Mouse (Mus musculus) A20 (cell line): ENCODE measurements around the gene Large1.
"Not testable (repeated sequence)": the region's sequence is repeated elsewhere in the genome, so short reads cannot be mapped to it uniquely, and the experiment has no call there.

Experiments used
- DNase-seq: peaks from one replicate; pipeline ENCODE4 v3.0.0-alpha.2; 2011; ENCODE audit warnings: low read depth, low spot score

The Large1 gene

DNA sequence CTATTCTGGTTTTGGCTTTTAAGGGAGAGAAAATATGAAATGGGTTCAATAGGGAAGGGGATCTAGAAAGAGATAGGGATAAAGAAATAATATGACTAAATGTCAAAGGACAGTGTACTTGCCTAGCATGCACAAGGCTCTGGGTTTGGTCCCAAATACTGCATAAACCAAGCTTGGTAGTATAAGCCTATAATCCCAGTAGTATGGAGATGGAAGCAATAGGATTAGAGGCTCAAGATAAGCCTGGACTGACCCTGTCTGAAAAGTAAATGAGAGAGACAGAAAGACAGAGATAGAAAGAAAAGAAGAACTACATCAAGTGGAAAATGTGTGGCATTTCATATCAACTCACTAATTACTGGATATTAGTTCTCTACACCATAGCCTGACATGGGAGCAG is 180.7 kb downstream of the Large1 start:
- DNase-seq, result no peak

DNA sequence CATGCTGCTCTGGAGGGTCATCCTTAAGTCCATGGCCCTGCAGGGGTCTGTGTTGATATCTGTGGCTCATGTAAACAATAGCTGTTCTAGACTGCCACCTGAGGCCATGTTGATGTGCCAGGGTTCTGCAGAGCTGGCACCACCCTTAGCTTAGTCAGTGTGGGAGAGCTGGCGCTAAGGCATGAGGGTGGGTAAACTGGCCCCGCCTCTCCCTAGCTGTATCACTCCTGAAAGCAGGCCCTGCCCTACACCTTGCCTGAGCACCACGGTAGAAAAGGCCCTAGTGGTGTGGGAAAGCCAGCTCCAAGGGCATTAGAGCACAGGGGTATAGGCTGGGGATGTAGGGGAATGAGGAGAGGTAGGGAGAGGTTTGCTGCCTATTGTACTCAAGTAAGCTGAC is 191.3 kb downstream of the Large1 start:
- no peak for DNase-seq

DNA sequence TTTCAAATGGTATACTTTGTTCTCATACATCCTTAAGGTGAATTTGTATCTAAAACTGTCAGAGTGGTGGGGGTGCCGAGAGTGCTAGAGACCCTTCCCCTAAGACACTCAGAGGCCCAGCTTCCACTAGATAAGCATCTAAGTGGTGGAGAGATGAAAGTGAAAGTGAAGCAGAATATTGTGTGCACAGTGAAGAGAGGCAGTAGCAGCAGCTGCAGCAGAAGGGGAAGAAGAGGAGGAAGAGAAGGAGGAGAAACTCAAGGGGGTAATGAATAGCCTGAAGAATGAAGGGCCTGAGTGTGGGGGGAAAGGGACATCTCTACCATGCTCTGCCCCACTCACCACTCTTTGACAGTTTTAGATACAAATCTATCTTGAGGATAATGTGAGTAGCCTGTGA is 191.8 kb downstream of the Large1 start:
- no peak for DNase-seq

DNA sequence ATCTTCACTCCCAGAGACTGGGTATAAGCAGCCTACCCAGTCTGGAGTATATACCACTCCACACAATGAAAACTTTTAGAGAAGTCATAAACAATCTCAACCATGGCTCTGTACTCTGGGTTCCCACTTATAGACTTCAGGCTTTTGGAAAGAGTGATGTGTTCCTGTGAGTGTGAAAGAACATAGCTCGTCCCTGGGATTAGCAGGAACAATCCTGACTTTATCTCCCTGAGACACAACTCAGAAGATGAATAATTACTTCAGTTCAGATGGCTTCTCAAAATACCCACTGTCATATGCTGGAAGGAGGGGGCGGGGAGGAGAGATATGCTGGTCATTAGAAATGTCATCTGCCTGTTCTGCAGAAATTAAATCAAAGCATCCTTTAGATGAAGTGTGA is 192.4 kb downstream of the Large1 start:
- no peak for DNase-seq

DNA sequence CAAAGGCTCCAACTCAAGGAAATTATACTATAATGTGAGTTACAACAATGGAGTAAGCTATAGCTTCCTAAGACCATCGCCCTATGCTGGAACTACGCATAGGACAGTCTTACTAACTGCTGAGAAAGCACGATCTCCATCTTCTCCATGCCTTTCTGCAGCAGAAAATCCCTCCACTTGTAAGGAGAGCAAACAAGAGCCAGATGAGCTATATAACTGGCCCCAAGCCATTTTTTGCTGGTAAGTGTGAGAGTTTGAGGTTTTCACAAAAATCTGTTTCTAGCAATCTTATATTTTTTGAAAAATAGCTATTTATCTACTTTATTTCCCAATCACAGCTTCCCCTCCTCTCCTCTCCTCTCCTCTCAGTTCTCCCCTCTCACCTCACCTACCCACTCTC is 206.1 kb downstream of the Large1 start:
- no peak for DNase-seq

DNA sequence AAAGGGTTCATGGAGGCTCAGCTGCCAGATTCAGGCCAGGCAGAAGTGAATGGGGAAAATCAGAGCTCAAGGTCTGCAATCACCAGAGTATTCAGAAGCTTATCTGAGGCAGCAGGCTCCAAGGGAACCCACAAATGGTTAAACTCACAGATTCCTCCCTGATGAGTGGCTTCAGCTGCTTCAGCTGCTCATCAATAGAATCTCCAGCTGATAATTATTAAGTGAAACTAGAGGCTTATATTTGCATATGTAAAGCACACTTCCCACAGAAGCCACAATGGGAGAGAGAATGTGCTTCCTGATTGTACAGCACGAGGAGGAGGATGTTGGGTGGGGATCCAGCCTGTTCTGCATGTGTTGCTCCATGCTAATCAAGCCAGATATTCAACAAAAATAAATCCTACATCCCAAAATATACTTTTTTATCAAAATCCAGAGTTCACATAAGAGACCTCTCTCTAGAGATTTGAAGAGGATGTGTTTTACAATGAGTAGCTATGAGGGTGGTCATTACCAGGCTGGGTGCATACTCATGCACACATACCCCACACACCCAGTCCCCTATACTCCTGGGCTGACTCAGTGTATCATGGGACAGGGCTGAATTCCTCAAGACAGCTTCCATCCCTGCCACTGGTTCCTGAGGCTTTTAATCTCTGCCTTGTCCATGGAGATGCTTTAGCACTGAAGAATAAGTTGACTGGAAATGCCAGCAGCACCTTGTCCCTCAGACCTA is 210.5 kb downstream of the Large1 start:
- DNase-seq, result no peak

DNA sequence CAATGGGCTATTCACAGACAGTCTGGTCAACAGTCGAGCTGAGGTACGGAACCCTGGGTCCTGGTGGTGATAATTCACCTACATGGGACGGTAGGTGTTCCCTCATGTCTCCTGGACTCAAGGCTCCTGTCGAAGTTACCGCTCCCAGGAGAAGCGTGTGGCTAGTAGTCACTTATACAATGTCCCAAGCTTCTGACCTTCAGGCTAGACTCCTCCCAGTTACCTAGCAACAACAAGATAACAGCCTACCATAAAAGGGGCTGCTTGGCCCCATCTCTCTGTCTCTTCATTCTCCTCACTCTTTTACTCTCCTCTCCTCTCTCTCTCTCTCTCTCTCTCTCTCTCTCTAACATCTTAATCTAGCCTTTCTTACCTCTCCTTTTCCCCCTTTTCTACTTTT is 217.9 kb downstream of the Large1 start:
- no peak for DNase-seq

DNA sequence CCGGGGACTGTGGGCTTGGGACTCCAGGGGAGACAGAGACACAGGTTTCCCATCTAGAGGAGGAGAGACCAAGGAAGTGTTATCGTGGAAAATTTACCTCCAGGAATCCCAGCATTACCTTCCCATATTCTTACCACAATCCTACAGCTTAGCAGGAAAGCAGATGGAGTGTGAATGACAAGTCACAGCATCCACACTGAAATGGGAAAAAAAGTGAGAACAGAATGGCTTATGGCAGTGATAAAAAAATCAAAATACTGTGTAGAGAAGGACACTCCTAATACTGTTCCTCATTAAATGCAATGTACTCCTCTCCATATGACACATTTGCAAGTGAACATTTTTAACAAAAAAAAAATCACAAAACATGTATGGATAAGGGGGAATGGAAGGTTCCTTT is 221.3 kb downstream of the Large1 start:
- no peak for DNase-seq

DNA sequence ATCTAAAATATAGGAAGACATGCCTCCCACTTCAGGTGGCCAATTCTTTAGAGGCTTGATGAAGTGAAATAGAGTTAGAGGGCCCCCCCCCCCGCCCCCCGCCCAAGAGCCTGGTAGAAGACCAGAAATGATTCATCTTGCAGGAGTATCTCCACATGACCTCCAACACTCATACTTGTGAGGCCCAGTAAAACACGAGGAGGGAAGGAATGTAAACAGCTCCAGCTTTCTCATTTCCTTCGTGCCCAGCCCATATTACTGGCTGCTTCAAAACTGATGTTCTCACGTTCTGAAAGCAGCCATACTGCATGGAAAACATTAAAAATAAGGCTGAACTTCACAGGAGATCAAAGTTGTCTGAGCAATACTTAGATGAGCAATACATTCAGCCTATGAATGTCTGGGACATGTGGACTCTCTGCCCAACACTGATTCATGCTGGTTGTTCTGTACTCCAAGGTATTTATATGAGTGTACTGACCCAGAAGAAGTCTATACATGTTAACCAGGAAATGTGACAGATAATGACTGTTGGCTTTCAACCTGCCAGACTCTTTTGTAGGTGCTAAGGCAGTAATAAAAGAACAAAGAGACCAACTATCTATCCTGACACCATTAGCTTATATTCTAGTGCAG is 229.4 kb downstream of the Large1 start:
- no peak for DNase-seq

DNA sequence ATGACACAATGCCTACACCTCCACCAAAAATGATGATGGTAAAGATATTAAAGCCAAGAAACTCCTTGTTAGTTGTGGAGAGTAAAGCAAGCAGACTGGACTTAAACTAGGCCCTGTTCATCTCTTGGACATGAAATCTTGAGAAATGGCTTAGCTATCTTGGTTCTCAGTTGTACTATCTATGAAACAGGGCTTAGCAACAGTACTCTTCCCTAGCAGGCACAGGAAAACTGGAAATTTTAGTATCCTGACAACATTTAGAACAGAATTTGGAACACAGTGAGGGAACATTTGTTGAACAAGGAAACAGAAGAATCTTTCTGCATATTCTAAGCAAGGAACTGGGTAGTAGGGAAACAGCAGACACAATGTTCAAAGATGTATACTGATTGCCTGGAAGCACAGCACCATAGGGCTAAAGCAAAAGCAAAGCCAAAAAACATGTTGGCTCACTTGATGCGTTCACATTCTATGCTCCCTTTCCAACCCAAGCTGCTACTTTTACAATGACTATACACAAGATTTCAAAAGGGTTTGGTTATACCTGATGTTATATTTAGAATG is 240.9 kb downstream of the Large1 start:
- DNase-seq, result no peak

DNA sequence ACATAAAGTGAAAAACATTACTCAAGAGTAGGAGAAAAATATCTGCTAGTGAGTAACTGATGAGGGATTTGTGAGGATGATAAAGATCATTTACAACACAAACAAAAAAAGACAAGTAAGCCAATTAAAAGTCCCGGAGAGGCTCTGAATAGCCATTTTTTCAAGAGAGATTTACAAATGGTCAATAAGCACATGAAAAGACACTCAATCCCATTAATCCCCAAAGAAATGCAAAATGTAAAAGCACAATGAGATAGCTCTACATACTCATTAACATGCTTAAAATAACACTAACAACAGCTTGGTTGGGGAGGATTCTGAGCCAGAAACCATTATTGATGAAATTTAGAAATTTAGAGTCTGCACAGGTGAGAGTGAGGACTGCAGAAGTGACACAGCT is 249.3 kb downstream of the Large1 start:
- no peak for DNase-seq

DNA sequence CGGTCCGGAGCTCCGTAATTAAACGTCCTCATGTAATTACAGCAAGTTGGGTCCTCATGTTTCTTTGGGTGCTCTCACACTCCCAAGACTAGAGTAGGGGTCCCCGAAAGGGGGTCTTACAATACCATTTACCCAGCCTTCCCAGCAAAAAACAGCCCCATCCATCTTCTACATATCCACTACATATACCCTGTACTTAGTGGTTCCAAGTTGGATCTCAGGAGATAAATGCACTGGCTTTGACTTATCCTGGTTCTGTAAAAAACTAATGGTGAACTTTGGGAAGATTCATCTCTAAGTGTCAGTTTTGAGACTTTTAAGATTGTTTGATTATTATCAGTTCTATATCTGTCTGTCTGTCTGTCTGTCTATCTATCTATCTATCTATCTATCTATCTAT is 252.3 kb downstream of the Large1 start:
- DNase-seq, result no peak

DNA sequence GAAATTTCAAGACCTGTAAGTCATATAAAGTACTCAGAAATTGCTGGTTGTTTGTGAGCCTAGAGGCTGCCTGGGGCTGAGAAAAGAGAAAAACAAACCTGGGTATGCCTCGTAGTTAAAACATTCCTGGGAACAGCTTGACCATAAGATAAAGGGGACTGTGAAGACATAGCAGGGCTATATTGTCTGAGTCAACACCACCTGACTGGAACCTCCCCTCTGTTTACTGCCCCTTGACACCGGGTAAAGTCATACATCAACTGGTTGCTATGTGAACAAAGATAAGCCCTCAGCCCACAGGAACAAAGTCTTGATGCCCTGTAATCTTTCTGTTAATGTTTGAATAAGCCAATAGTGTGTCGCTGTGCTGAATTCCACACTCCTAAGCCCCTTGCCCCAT is 252.7 kb downstream of the Large1 start:
- DNase-seq, result not testable (repeated sequence)

DNA sequence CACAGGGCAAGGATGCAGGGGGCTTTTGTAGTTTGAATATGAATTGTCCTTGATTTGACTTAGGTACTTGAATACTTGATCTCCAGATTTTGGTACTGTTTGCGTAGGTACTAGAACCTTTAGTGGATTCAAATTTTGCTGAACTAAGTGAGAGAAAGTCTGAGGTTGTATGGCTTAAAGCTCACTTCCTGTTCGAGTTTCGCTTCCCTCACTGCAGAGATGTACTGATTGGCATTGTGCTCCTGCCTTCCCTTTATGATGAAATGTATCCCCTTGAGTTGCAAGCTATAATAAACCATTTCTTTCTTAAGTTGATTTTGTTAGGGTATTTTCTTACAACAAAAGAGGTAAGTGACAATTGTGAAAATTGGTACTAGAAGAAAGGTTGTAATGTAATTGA is 253.8 kb downstream of the Large1 start:
- peak; percentile 1 for DNase-seq

DNA sequence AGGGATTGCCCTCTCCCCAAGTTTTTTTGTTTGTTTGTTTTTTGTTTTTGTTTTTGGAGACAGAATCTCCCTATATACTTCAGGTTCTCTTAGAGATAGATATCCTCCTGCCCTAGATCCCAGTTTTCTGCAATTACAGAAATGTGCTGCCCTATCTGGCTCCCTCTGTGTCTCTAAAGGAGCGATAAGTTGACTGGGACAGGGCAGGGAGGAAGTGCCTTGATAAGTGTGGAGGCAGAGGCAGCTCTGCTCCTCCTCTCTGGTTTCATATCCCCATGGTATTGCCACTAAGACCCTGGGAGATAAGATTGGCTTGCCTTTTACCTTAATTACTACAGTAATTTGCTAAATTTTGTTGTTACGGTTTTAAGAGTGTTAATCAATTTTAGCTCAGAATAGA is 256.4 kb downstream of the Large1 start:
- DNase-seq, result no peak

DNA sequence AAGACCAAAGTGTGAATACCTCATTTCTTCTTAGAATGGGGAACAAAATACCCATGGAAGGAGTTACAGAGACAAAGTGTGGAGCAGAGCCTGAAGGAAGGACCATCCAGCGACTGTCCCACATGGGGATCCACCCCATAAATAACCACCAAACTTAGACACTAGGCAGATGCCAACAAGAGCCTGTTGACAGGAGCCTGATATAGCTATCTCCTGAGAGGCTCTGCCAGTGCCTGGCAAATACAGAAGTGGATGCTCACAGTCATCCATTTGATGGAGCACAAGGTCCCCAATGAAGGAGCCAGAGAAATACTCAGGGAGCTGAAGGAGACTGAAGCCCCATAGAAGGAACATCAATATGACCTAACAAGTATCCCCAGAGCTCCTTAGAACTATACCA is 275.6 kb downstream of the Large1 start:
- not testable (repeated sequence) for DNase-seq

DNA sequence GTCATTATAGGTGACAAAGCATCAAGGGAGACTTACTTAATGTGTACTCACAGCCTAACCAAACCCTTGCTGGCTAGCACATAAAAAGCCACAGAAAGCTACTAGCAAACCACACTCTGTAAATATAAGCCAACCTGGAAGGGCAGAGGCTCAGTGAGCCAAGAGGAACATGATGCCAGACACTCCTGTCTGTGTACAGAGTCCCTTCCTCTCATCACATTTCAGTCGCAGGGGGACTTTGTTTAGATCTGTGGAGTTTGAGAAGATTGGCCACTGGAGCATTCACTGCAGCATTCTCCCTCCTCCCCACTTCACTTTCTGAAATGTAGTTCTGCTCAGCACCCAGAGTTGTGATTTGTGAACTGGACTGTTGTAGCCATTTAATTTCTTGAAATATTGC is 291.9 kb downstream of the Large1 start:
- no peak for DNase-seq

DNA sequence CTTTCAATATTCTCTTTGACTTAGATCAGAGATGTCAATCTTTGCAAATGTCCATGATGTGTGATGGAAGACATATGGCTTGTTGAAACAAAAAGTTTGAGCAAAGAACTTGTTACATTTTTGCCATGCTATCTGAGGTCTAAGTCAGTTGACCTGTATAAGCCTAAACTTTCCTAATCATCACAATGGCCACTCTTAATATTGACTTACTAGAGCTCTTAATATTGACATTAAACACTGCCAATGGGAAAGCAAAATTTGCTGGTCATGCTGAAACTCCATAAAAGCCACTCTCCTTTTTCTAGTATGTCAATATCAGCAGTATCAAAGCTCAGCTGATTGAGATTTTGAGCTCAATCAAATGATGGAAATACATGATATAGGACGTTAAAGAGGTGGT is 298.6 kb downstream of the Large1 start:
- DNase-seq, result no peak

DNA sequence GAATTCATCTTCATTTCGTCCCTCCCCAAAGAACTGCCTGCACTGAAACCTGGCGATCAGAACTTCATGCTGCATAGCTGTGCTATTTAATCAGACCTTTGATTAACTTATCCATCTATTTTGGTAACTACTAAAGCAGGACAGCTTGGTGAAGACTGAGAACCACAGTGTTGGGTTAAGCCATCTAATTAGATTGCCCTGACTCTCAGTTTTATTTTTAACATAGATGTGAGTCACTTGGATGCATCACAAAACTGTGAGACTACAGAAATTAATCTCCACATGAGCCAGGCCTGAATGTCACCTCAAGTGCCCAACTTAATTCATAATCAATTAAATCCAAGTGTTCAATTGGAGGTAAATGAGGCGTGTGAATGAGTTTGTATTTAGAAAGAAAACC is 299.5 kb downstream of the Large1 start:
- no peak for DNase-seq

DNA sequence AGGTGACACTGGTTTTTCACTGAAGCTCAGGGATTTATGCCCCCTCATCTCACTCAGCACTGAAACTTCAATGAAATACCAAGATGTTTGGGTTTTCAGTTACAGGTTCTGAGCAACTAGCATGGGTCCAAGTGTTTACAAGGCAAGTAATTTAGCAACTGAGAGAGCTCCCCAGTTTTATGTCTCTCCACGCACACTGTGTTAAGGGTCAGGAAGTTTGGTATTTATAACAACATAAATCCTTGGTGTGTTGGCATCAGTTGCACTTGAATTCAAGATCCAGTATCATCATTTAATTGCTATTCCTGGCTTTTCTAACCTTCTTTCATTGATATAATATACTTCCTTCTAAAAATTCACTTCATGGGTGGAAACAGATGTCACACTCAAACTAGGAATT is 300.9 kb downstream of the Large1 start:
- DNase-seq, result no peak

DNA sequence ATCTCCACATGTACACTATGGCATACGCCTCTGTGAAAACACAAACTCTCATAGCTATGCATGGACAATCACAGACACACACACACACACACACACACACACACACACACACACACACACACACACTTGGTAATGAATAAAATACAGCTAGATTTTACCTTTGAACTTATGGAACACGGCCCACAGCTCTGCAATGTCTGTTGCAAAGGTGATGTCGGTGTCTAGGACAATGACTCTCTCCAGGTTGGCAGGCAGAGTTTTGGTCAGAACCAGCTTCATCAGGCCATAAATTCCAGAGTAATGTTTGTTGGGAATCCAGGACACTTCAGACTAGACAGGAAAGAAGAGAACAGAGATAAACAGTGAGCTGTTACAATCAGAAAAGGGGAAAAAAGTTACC is 305.2 kb downstream of the Large1 start:
- no peak for DNase-seq

DNA sequence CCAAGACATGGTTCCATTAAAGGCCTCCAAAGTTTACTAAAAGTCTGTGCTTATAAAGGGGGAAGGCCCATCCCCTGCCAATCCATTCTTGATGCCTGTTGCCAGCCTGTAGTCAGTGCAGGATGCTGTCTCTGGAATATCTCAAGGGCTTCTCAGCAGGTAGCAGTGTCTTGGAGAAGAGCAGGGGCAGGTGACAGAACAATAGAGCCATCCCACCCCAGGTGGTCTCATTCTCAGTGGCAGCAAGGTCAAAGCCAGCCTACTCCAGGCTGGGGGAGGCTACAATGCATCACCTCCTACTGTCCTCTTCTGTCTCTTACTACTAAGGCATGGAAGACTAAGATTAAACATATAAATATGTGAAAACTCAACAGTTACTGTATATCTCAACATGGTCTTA is 323.6 kb downstream of the Large1 start:
- DNase-seq, result no peak

DNA sequence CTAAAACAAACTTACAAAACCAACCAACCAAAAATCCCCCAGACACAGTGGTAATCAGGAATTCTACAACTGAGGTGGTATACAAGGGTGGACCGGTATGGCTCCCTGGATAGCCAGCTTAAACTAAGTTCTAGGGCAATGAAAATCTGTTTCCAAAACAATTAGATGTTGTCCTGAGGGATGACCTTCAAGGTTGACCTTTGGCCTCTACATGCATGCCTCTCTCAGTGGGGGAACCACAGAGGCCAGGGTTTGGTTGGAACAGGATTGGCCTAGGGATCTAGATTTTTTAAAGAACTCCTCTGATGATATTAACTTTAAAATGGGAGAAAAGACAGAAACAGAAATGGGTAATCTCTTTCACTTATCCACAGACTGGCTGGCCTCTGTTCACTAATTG is 335.1 kb downstream of the Large1 start:
- DNase-seq, result no peak
